Mouse (Mus musculus) NIH3T3 (cell line): Measurements from ENCODE around the gene Serpind1.

Experiments
- DNase-seq: peaks from one replicate; pipeline ENCODE4 v3.0.0-alpha.2; 2012; ENCODE audit warnings: low read depth

Serpind1 gene

DNA sequence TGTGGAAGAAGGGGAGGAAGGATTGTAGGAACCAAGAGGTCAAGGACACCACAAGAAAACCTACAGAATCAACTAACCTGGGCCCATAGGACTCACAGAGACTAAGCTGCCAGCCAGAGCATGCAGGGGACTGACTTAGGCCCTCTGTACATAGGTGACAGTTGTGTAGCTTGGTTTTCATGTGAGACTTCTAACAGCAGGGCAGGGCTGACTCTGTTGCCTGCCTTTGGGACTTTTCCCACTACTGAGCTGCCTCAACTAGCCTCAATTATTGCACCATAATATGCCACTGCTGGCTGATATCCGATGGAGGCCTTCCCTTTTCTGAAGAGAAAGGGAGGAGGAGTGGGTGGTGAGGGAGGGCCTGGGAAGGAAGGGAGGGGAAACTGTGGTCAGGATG, 15.6 kb downstream of the Serpind1 start:
- no peak for DNase-seq

DNA sequence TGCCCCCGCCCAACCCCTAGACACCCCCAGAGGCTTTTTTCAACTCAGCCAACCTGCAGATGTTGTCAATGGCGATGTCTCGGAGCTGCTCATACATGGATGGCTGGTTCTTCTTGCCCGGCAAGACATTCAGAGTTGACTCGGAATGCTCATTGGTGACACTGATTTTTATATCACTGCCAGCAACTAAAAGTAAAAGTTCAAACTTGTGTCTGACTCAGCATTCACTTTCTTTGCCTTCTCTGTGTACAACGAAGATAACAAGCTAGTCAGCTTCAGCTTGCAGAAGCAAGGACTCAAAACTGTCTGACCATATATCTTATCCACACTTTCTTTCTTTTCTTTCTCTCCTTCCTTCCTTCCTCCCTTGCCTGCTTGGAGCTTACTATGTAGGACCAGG, 24.9 kb downstream of the Serpind1 start:
- no peak for DNase-seq

DNA sequence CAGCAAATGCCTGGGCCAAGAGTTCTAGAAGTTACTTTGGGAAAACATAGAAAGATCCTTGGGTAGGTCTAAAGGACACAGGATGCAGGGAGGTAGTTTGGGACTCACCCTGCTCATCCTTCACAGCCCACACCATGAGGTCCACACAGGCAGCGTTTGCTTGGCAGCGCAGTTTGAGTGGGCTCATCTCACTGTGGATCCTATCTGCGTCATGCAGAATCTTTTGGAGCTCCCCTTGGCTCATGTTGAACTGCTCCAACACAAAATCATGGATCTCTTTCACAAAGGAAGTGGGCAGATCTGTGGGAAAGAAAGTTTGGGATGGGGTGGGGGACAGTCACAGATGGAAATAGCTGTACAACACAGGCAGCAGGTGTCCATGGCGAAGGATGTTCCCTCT, 27.6 kb downstream of the Serpind1 start:
- no peak for DNase-seq

DNA sequence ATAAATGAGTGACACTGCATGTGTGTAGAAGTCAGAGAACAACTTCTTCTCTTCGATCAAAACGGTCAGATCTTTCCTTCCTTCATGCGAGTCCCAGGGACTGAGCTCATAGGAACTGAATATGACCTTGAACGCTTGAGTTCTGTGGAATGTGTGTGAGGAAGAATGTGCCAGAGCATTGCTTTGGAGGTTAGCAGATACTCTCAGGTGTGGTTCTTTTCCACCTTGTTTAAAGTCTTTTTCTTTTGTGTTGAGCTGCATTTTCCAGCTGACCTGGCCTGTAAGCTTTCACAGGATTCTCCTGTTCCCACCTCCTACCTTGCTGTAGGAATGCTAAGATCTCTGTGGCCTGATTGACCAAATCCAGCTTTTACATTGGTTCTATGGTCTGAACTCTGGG, 51.1 kb downstream of the Serpind1 start:
- no peak for DNase-seq

DNA sequence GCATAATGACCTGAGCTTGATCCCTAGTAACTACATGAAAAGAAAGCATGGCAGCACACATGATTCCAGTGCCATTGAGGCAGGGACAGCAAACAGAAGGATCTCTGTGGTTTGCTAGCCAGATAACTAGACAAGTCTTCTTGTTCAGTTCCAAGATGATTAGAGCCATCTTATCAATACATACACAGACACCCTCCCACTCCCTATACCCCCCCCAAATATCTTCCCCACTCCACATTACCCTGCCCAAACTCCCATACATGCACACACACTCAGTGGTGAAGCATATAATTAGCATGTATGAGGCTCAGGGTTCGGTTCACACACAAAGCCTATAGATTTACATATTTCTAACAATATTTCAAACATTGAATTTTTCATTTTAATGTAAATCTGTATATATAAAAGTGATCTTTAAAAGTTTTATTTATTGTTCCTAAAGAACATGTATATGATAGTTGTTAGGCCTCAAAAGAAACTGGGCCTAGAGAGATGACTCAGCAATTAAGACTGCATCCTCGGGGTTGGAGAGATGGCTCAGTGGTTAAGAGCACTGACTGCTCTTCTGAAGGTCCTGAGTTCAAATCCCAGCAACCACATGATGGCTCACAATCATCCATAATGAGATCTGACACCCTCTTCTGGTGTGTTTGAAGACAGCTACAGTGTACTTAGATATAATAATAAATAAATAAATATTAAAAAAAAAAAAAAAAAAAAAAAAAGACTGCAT, 52.6 kb downstream of the Serpind1 start:
- DNase-seq, result no peak

DNA sequence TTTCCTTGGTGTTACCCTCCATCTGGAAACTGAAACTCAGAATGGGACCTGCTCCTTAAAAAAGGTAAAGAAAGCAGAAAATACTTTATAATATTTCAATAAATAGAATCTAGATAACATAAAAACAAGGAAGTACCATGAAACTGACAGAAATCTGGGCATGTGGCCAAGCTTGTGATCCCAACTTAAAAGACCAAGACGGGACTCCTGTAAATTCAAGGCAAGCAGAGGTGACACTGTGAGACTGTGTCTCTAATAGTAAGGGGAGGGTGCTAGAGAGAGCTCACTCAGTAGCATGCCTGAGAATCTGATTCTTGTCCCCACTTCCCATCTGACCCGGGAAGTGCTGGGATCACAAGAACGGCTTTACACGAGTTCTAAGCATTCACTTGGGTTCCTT, 61.6 kb downstream of the Serpind1 start:
- DNase-seq, result no peak
